Mouse (Mus musculus): ENCODE results near the gene Habp2.

Gene Habp2

DNA sequence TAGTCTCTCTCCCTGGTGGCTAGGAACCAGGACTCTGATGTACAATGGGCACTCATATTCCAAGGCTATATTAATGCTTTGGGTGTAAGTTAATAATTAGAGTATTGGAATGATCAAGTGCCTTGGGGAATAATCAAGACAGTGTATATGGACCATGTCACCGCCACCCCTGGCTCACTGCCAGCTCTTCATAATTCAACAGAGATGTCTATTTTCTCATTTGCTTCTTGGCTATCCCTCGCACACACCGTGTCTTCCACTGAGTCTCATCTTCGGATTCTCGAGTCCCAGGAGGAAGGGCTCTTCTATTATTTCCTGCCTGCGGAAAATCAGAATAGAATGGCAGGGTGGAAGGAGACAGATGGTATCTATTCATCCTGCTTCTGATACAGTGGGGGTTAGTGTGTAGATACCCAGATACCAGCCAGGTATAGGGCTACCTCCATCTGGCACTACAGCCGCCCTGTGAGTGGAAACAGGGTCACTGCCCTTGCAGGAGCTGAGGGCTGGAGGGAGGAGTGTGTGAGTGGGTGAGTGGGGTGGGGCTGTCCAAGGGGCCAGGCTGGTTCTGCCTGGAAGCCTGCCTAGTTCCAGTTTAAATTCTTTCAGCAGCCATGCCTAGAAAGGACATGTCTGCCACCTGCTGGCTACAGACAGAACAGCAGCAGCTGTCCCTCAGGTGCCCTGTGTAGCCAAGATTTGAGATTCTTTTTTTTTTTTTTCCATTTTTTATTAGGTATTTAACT lies 7.9 kb downstream of the Habp2 start:
- in situ Hi-C loops (cut with MboI; ENCODE audit: low sequenced_read_pairs): no loop called here

DNA sequence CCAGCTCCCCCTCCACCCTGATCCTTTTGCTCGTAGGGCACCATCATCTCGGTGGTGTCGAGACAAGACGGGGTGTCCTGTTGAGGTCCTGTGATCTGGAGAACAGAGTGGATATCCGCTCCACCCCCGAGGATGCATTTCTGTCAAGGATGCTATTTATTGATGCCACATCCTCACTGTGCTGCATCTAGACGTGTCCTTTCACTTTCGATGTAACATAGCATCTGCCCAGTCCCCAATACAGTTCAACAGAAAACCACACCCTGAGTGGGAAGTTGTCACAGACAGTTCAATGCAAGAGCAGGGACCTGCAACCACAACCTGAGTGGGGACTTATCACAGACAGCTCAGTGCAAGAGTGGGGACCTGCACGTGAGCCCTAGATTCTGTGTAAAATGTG lies 9.7 kb downstream of the Habp2 start:
- in situ Hi-C loops (cut with MboI; ENCODE audit: low sequenced_read_pairs): no loop called here

DNA sequence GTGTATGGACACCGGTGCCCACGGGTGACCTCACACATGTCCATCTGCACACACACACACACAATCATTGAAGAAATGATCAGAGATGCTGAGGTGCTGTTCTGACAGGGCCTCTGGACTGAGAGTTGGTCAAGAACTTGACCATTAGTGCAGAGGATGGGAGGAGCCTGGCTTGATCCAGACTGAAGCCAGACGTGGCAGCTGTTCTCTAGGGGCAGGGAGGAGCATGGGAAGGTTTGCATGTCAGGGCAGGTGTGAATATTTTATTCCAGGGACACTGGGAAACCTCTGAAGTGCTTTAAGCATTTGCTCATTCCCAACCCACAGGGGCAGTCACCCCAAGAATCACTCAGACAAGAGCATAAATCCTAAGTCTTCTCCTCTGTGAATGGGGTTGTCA lies 10.3 kb downstream of the Habp2 start:
- in situ Hi-C loops (cut with MboI; ENCODE audit: low sequenced_read_pairs): no loop called here

DNA sequence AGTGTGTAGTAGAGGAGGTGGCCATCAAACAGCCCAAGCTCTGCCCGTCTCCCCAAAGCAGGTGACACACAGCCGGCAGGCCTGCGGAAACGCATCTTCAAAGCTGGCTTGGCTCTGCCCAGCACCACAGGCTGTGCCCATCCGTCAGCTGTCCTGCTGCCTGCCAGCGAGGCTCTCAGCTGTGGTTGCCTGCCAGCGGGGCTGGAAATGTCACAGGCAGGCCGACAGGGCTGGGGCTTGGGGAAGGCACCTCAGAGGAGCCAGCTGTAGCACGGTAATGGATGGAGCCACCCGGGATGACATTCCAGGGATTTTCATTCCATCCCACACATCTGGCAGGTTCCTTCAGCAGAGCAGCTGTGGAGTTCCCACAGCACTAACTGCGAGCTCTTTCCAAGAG lies 13.9 kb downstream of the Habp2 start:
- in situ Hi-C loops (cut with MboI; ENCODE audit: low sequenced_read_pairs): no loop called here

DNA sequence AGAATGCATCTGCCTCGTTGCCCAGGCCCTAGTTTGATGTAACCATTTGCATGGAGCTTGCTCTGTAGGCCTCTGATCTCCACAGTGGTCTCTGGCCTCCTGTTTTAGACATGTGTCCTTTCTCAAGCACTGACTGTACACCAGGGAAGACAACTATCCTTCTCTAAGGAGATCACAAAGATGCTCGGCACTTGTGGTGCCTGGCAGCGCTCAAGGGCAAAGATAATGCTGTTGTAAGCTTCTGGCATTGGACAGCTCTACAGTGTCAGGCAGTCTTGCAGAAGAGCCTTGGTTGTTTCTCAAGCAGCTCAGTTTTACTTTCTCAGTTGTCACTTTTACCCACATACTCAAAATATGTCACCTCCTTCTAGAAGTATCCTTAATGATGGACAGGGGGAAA lies 29.6 kb downstream of the Habp2 start:
- in situ Hi-C loops (cut with MboI; ENCODE audit: low sequenced_read_pairs): no loop called here

DNA sequence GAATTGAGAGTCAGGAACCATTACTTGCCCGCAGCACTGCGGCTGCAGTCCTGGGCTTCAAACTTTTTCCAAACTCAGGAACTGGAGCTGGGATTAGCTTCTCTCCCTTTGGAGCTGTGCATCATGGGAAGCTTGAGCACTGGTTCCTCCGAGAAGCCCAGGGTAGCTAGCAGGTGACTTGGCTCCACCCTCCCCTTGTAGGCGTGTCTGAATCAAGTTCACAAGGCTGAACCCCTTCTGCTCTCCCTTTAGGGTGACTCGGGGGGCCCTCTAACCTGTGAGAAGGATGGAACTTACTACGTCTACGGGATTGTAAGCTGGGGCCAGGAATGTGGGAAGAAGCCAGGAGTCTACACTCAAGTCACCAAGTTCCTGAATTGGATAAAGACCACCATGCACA lies 32.3 kb downstream of the Habp2 start:
- in situ Hi-C loops (cut with MboI; ENCODE audit: low sequenced_read_pairs): no loop called here

DNA sequence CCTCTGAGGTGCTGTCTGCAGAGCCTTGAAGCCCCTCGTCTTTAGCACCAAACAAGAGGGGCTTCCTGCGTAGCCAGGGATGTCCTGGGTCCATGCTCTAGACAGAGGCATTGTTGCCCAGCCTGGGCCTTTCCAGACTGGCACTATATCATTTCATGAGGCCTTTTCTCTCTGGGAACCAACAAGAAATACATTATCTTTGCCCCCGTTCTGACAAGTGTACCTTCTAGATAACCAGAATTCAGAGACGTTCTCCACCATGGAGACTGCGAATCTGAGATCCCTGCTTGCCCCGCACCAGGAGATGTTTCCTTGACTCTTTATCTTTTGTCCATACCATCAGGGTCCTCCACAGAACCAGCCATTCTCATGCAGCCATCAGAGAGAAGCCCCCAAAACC lies 32.7 kb downstream of the Habp2 start:
- in situ Hi-C loops (cut with MboI; ENCODE audit: low sequenced_read_pairs): no loop called here

DNA sequence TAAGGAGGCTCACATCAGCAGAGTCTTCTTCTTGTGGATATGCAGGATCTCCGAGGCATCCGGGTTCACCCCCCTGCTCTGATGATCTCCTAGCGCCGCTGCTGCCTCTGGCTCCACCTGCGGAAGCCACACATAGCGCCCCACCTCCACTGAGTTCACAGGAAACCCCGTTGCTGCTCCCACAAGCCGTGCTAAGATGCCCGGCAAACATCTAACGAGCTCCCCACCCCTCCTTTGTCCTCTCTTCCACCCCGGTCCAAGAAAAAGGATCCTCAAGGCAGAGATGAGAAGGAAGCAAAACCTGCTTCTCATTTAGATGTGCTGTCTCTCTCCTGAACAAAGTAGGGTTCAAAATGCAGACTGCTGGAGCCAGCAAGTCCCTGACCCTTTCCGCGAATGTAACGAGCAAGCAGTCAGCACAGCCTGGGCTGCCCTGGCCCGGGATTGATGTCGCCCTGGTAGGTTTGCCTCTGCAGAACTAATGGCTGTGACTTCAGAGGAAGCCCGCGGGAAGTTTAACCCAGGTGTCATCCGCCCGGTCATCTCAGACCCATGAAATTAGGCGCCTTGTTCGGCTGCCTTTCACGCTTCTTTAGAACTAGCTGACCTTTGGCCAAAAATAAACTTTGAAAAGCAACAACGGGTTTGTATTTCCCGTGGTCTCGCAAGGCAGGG lies 33.4 kb downstream of the Habp2 start:
- in situ Hi-C loops (cut with MboI; ENCODE audit: low sequenced_read_pairs): no loop called here

DNA sequence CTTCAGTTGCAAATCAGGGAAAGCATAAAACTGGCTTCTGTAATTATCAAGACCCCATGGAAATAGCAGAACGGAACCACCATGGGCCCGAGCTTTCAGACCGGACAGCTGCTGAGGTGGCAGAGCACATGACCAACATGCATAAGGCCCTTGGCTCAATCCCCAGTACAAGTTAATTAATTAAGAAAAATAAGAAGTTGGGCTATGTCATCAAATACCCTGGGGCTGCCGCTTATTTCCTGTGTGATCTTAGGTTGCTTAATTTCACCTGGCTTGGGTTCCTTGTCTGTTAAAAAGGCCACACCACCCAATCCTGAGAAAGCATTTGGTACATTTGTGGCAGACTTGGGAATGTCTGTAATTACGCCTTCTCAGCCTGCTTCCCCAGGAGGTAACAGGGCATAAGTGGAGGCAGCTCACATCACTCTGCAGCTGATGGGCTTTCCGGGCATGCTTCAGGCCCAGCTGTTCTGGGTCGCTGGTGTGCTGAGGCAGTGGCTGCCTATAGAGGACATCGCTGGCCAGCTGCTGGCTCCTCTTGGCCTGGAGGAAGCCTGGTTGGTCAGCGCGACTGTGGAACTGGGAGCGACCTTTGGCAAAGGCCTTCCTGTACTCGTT lies 34.5 kb downstream of the Habp2 start:
- in situ Hi-C loops (cut with MboI; ENCODE audit: low sequenced_read_pairs): no loop called here

DNA sequence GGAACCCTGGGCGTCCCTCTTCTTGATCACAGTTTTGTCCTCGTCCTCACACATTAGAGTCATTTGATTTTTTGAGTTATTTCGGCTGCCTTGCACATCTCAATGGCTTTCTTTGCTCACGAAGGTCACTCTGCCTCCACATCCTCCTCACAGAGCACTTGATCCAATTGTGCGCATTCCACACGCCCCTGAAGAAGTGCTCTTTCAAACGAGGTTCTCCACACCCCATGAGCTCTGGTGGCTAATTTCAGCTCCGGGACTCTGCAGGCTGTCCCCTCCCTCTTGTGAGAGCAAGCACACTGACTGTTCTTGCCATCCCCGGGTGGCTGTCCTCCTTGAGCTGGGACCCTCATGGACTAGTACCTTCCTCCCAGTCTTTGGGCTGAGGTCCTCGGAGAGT lies 38.7 kb downstream of the Habp2 start:
- in situ Hi-C loops (cut with MboI; ENCODE audit: low sequenced_read_pairs): no loop called here

DNA sequence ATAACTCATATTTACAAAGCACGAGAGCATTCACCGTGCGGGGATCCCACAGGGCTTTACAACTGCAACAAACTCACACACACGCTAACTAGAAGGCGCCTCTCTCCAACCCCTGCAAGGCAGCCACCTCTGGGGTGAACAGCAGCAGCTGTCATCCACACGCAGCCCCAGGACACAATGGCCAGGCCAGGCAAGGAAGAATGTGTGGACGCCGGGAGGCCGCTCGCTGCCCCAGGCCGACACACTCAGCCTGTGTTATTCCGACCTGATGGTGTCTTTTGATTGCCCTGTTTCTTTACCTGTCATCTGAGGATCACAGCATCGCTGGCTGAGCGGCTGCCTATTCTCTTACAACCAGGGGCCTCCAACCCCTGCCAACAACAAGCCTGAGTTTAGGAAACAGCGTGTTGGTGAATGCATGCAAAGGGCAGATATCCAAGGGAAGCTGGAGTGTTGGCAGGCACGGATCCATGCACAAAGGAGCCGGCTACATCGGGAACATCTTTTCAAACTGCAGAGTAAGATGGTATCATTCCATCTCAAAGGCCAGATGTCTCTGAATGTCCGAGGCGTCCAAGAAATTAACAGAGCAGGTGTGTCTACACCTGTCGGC lies 39.4 kb downstream of the Habp2 start:
- in situ Hi-C loops (cut with MboI; ENCODE audit: low sequenced_read_pairs): no loop called here

DNA sequence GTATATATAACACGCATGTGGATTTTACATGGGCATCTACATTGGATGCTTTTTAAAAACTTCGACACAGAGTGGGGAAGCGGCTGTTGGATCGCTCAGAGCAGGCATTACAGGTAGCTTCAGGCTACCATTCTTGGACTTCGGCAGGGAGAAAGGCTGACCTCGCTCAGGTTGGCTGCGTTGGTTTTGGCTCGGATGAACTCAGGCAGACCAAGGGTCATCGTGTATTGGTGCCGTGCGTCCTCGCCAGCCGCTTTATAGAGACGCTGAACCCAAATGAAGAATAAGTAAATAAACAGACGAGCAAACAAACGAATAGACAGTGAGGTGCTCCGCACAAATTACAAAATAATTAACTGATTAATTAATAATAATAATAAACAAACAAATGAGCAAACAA lies 49.4 kb downstream of the Habp2 start:
- in situ Hi-C loops (cut with MboI; ENCODE audit: low sequenced_read_pairs): no loop called here

DNA sequence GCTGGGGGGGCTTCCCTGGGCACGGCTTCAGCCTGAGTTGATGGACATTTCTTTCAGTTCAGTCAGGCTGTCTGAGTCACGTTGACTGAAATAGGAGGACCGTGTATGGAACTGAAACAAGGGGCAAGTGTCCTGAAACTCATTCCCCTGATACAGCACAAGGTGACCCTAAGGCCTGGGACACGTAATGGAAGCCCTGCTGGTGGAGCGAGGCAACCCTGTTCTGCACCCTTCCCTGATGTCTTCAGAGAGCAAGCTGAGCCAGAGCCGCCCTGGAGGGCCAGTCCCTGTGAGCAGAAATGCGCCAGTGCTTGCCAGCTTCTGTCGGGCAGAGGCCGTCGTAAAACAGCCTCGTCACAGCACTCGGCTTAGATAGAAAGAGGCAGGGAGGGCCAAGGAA lies 49.9 kb downstream of the Habp2 start:
- in situ Hi-C loops (cut with MboI; ENCODE audit: low sequenced_read_pairs): no loop called here

DNA sequence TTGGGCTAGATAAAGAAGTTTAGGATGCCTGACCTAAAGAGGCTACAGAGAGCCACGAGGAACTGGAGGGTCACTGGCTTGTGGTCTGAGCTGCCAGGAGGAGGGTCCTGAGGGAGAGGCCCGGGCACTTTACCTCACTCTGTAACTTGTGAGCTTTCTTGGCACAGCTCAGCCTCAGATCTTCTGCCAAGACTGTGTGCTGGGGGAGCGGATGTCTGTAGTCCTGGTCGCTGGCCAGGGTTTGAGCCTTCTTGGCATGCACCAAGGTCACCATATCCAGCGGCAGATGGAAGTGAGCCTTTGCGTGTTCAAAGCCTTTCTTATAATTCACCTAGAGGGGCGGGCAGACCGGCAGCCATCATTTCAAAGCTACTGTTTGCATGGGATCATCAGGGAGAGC lies 55.1 kb downstream of the Habp2 start:
- in situ Hi-C loops (cut with MboI; ENCODE audit: low sequenced_read_pairs): no loop called here

DNA sequence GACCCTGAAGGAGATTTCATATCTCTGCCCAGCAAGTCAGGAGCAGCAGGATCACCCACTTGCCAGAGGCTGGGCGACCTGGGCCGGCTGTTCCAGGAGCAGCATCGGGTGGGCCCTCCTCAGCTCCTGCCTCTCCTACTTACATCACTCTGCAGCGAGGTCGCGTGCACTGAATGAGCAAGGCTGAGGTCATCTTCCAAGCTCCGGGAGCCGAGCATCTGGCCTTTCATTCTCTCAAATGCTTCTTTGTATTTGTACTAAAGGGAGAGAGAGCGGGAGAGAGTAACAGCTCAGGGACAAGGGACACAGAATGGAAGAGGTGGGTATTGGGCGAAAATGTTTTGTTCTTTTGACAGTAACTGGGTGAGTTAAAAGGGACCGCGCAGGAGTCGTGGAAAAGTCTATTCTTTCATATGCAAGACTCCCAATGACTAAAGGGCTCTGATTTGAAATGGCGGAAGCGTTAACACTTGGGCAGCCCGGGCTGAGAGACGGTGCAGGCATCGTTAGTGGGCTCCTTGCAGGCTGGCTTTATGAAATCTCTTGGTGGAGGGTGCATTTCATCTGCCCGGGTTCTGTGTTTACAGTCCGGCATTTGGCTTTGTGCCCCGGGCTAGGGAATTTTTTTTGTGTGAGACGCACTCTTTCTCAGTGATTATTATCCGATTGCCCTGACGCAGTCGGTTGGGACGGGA lies 57.1 kb downstream of the Habp2 start:
- in situ Hi-C loops (cut with MboI; ENCODE audit: low sequenced_read_pairs): no loop called here

DNA sequence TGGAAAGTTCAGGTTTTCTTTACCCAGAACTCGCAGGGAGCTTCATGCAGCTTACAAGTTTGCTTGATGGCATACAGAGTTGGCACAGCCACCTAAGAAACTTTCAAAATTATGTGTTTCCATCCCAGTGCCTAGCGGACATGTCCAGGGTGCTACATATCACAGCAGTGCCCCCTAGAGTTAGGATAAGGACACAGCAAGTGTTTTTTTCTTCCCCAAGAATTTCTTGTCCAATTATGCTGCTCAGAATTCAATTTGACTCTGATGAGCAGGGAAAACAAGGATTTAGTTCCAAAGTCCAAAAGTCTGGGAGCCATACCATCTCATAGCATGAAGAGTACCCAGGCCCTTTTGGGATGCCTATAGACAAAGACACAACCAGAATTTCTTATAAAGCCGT lies 59.1 kb downstream of the Habp2 start:
- in situ Hi-C loops (cut with MboI; ENCODE audit: low sequenced_read_pairs): no loop called here

DNA sequence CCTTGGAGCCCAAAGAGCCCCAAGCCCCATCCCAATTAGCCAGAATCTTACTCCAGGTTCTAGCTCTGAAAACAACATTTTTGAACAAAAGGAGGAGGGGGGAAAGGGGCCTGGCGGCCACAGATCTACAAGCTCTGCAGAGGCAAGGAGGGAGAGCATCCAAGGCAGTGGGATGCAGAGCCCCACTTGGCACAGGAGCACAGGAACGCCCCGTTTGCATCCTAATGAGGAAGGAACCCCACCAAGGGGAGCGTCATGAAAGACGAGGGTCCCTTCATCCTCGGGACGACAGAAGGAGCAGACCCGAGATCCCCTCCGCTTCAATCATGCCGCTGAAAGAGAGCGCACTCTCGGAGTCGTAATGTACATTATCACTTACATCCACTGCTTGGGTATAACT lies 59.8 kb downstream of the Habp2 start:
- in situ Hi-C loops (cut with MboI; ENCODE audit: low sequenced_read_pairs): no loop called here

DNA sequence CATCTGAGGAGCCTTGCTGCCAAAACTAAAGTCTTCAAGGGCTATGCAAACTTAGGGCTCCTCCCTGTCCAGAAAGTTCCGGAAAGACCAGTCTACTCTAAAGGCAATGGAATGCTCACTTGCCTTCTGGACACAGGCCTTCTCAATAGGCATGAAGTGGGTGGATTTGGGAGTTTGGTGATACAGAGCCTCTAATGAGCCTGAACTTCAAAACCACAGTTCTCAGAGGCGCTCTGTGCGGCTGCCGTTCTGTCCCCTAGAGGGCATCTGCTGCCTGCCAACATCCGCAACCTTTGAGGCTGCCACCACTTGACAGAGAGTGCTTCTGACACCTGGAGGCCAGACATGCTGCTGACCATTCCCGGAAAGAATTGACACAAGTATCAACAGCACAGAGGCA lies 62.4 kb downstream of the Habp2 start:
- in situ Hi-C loops (cut with MboI; ENCODE audit: low sequenced_read_pairs): no loop called here

DNA sequence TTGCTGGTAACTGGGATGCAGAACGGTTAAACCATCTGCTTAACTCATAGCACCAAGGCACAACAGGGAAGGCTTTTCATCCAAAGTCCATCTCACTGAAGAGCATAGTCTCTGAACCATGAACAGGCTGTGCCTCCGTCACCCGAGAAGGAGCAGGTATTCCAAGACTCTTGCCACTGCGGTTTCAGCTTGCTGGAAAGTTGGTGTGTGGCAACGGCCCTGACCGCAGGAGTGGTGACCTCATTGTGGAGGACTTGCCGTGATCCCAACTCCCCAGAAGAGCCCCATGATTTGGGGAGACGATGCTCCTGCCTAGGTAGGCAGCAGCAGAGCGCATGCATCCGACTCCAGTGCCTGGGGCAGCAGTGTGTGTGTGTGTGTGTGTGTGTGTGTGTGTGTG lies 66.8 kb downstream of the Habp2 start:
- in situ Hi-C loops (cut with MboI; ENCODE audit: low sequenced_read_pairs): no loop called here

DNA sequence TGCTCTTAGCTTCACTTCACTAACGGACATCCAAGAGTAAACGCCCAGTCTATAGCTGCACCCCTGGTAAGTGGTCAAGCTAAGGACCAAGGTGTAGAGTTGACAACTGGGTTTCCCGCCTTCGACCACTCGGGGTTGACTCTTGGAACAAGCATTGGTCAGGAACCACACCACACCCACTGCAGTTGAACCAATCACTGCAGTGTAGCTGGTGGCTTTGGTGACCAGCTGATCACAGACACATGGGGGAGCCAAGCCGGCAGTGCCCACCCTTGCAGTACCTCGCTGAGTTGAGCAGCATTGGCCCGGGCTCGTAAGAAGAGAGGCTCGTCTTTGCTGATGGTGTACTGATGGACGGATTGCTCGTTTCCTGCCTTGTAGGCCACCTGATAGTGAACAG lies 68.3 kb downstream of the Habp2 start:
- in situ Hi-C loops (cut with MboI; ENCODE audit: low sequenced_read_pairs): no loop called here
